Mouse (Mus musculus) CH12.LX (cell line): ENCODE data around the gene Fam90a1a.
"Not testable (repeated sequence)": the region's sequence is repeated elsewhere in the genome, so short reads cannot be mapped to it uniquely, and the experiment has no call there.

Experiments used
- CTCF ChIP-seq, 2 experiments: IDR thresholded peaks in 1 of 2; conservative IDR thresholded peaks in 1 of 2; 2 replicates each; pipeline ENCODE4 v1.5.1; 2011 to 2012; ENCODE audit warnings: low read depth in 2 of 2, low read length in 2 of 2, improper control_type of control experiment in 1 of 2, inconsistent platforms in 1 of 2, mild to moderate bottlenecking in 1 of 2, moderate library complexity in 1 of 2
- EP300 ChIP-seq: IDR thresholded peaks from 2 replicates; pipeline ENCODE4 v1.6.1; 2011; ENCODE audit warnings: low read length, improper control_type of control experiment
- HCFC1 ChIP-seq: IDR thresholded peaks from 2 replicates; pipeline ENCODE4 v1.6.1; 2012; ENCODE audit warnings: low read depth, mild to moderate bottlenecking, inconsistent platforms, low read length, improper control_type of control experiment
- MAFK ChIP-seq: IDR thresholded peaks from 2 replicates; pipeline ENCODE4 v1.6.1; 2011; ENCODE audit warnings: low read length, improper control_type of control experiment; ENCODE audit not compliant: insufficient replicate concordance
- MAX ChIP-seq: IDR thresholded peaks from 2 replicates; pipeline ENCODE4 v1.6.1; 2011; ENCODE audit warnings: low read length, improper control_type of control experiment
- MYC ChIP-seq: IDR thresholded peaks from 2 replicates; pipeline ENCODE4 v1.6.1; 2011; ENCODE audit warnings: low read depth, mild to moderate bottlenecking, improper control_type of control experiment, low read length
- POLR2A ChIP-seq: IDR thresholded peaks from 2 replicates; pipeline ENCODE4 v1.6.1; 2011; ENCODE audit warnings: low read depth, mild to moderate bottlenecking, improper control_type of control experiment, low read length
- SIN3A ChIP-seq: IDR thresholded peaks from 2 replicates; pipeline ENCODE4 v1.6.1; 2012; ENCODE audit warnings: low read length, improper control_type of control experiment, inconsistent platforms
- SMC3 ChIP-seq: IDR thresholded peaks from 2 replicates; pipeline ENCODE4 v1.6.1; 2011; ENCODE audit warnings: low read depth, low read length, improper control_type of control experiment
- ZMIZ1 ChIP-seq: IDR thresholded peaks from 2 replicates; pipeline ENCODE4 v1.6.1; 2012; ENCODE audit warnings: low read depth, mild to moderate bottlenecking, inconsistent platforms, low read length, improper control_type of control experiment
- ZNF384 ChIP-seq: IDR thresholded peaks from 2 replicates; pipeline ENCODE4 v1.6.1; 2012; ENCODE audit warnings: low read depth, low read length, improper control_type of control experiment, inconsistent platforms

GRCm38 (mm10) chr8:21938052-21938451, 20.5 kb upstream of the Fam90a1a start, which contains the start of gene Defb35:
- TF ChIP-seq EP300; MYC; MAX; CTCF (conservative IDR thresholded peaks at IDR 0.05 in 1 of 2, IDR thresholded peaks at IDR 0.05 in 1 of 2; ENCODE audit: low read depth in 2 of 2, low read length in 2 of 2); POLR2A; HCFC1; ZMIZ1; SIN3A; MAFK; SMC3; ZNF384: not testable (repeated sequence)
